Mouse (Mus musculus): ENCODE measurements at regions not wholly inside any gene's neighbourhood (a gene's known extent, or its start where the extent isn't known, plus 50 kb on each side); places are given as distances from the start of the nearest gene placed in this dataset.

DNA sequence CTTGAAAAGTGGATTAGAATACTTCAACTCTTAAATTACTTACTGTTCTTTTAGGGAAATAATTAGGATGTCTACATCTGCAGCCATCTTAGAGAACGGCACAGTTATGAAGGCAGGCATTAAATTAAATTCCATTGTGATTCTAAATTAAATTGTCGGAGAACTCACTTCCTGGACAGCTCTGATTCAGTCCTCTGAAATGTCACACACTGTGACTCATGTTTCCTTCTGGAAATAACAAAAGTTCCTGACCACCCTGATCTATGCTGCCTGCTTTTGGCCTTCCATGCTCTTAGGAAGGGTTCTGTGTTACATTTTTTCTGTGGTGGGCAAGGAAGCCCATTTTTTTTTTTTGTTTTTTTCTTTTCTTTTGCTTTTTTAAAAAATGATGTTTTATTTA, 401.1 kb downstream of the Tex13c3 start:
- TF ChIP-seq USF1 (IDR thresholded peaks at IDR 0.05; ENCODE audit: low read depth) (no peak), POLR2A (IDR thresholded peaks at IDR 0.05; ENCODE audit: insufficient read length, low read depth) (no peak), MAX (IDR thresholded peaks at IDR 0.05; ENCODE audit: low read depth) (no peak), TCF3 (IDR thresholded peaks at IDR 0.05; ENCODE audit: insufficient read length, low read depth) (no peak), TCF12 (IDR thresholded peaks at IDR 0.05; ENCODE audit: insufficient read depth, poor library complexity, severe bottlenecking) (no peak), SRF (IDR thresholded peaks at IDR 0.05; ENCODE audit: control insufficient read depth, insufficient read length, low read depth) (no peak), MYOD1 (IDR thresholded peaks at IDR 0.05; ENCODE audit: control insufficient read depth in 1 of 3, insufficient read length in 2 of 3, low read depth in 2 of 3) (no peak), CEBPB (IDR thresholded peaks at IDR 0.05; ENCODE audit: insufficient read depth, poor library complexity, severe bottlenecking) (no peak), E2F4 (IDR thresholded peaks at IDR 0.05; ENCODE audit: insufficient read depth) (no peak), POLR2AphosphoS2 (IDR thresholded peaks at IDR 0.05; ENCODE audit: insufficient read length, low read depth) (no peak), MYOG (IDR thresholded peaks at IDR 0.05; ENCODE audit: control insufficient read depth in 1 of 3, insufficient read depth in 1 of 3, insufficient read length in 2 of 3, low read depth in 2 of 3) (no peak), REST (IDR thresholded peaks at IDR 0.05; ENCODE audit: insufficient read depth, insufficient read length) (no peak)
